Mouse (Mus musculus) liver, embryonic 14.5 days (tissue): ENCODE measurements at regions not wholly inside any gene's neighbourhood (a gene's known extent, or its start where the extent isn't known, plus 50 kb on each side); places are given as distances from the start of the nearest gene placed in this dataset.

Source experiments
- CTCF ChIP-seq: IDR thresholded peaks from 2 replicates; pipeline ENCODE4 v1.5.1; 2016; ENCODE audit warnings: antibody characterized with exemption, low read depth, control low read depth
- EP300 ChIP-seq: IDR thresholded peaks from 2 replicates; pipeline ENCODE4 v1.6.1; 2016; ENCODE audit warnings: antibody characterized with exemption, low read depth

- TF ChIP-seq CTCF (no peak), EP300 (no peak)
Observed at GRCm38 (mm10) chr6:117379904-117380303, 211.6 kb downstream of the Cxcl12 start.
